Mouse (Mus musculus) small intestine, adult 2 months (tissue): ENCODE results near the gene Tns4.

Experiments used
- CTCF ChIP-seq: fragments of 200-500 bp; IDR thresholded peaks from 2 replicates; pipeline ENCODE4 v1.5.1; 2012; ENCODE audit warnings: low read depth, mild to moderate bottlenecking, control low read depth, inconsistent platforms, low read length, moderate library complexity, mixed read lengths; ENCODE audit not compliant: insufficient replicate concordance, insufficient read length; ENCODE audit errors: extremely low read depth
- POLR2A ChIP-seq: fragments of 200-500 bp; IDR thresholded peaks from 2 replicates; pipeline ENCODE4 v1.6.1; 2012; ENCODE audit warnings: low read depth, mild to moderate bottlenecking, control low read depth, inconsistent platforms, low read length, moderate library complexity

DNA sequence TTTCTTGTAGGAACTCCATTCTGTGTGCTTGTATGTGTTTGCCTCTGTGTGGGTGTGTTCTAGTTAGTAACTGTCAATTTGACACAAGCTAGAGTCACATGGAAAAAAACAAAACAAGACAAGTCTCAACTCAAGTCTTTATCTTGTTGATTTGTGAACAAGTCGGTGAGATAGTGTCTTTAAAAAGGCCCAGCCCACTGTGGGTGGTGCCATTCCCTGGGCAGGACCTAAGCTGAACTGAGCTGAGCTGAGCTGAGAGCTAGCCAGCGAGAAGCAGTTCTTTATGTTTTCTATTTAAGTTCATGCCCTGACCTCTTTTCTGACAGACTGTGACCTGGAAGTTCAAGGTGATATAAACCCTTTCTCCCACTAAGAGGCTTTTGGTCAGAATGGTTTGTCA lies 2.6 kb upstream of the Tns4 start:
- TF ChIP-seq CTCF (no peak), POLR2A (no peak)
